Mouse (Mus musculus) neural tube, embryonic 14.5 days (tissue): Measurements from ENCODE around the gene Cklf. TPM values are rescaled to one million over a fixed set of nuclear protein-coding genes. Genes with fewer than 3 reads are reported as not detected.
"Not testable (repeated sequence)": the region's sequence is repeated elsewhere in the genome, so short reads cannot be mapped to it uniquely, and the experiment has no call there.

Experiments
- ATAC-seq: fragments of 200-750 bp; cut with Nextera tagmentation; 2 replicates; pipeline ENCODE4 v1.8.0; 2017; ENCODE audit warnings: low read depth, mild to moderate bottlenecking, moderate TSS enrichment, moderate library complexity
- H3K27ac ChIP-seq: fragments of 300-500 bp; sonication (generic); 2 replicates; pipeline ENCODE4 v1.5.1; 2014; ENCODE audit warnings: low read depth, mild to moderate bottlenecking, control low read depth, low read length, moderate library complexity, mixed read lengths
- H3K27me3 ChIP-seq: fragments of 300-500 bp; sonication (generic); 2 replicates; pipeline ENCODE4 v1.6.1; 2014; ENCODE audit warnings: low read length; ENCODE audit not compliant: control insufficient read depth, insufficient read depth
- H3K36me3 ChIP-seq: fragments of 300-500 bp; sonication (generic); 2 replicates; pipeline ENCODE4 v1.6.1; 2014; ENCODE audit warnings: low read length, mixed read lengths; ENCODE audit not compliant: control insufficient read depth, insufficient read depth
- H3K4me1 ChIP-seq: fragments of 300-500 bp; sonication (generic); 2 replicates; pipeline ENCODE4 v1.6.1; 2014; ENCODE audit warnings: low read length; ENCODE audit not compliant: control insufficient read depth, insufficient read depth
- H3K4me2 ChIP-seq: fragments of 300-500 bp; sonication (generic); 2 replicates; pipeline ENCODE4 v1.6.1; 2014; ENCODE audit warnings: mild to moderate bottlenecking, low read depth, low read length, control low read depth
- H3K4me3 ChIP-seq: fragments of 300-500 bp; sonication (generic); 2 replicates; pipeline ENCODE4 v1.5.1; 2014; ENCODE audit warnings: low read depth, low read length, control low read depth, mixed read lengths
- H3K9ac ChIP-seq: fragments of 300-500 bp; sonication (generic); replicated peaks from 2 replicates; pipeline ENCODE4 v1.6.1; 2014; ENCODE audit warnings: low read depth, mild to moderate bottlenecking, control low read depth, low read length, mixed read lengths
- H3K9me3 ChIP-seq: fragments of 300-500 bp; sonication (generic); 2 replicates; pipeline ENCODE4 v1.6.1; 2016; ENCODE audit warnings: low read length; ENCODE audit not compliant: control insufficient read depth
- WGBS: fragments of 180-500 bp; shearing (Covaris S2); extraction: QIAGEN DNeasy Blood & Tissue Kit; methylation state at CpG from one replicate; pipeline ENCODE4 v1.1.7; 2014; 5-methylcytosine and 5-hydroxymethylcytosine counted together
- polyA plus RNA-seq: library from polyadenylated mRNA; unstranded; fragments of >200 nt; fragmentation: Nextera tagmentation; extraction: Ambion mirVana; gene quantifications from 2 replicates; pipeline ENCODE4 v1.2.1, GENCODE M21; 2014

Cklf gene
- polyA plus RNA-seq, 1 experiment from 2014 or later: 31.1 TPM

GRCm38 (mm10) chr8:104249442-104249996, 1.1 kb upstream of the Cklf start:
- no peak overlapping the region for H3K27ac ChIP-seq
- H3K27me3 ChIP-seq: 0 out of 2 replicates have a peak, but pooled peaks cover 3% of the 10 kb centered on the region
- peaks cover 8% of the 10 kb centered on the region; the same call in 1 of the 2 replicates for H3K4me1 ChIP-seq
- no peak for ATAC-seq
- no peaks in the 10 kb centered on the region for H3K9me3 ChIP-seq
- H3K36me3 ChIP-seq: no peaks in the 10 kb centered on the region
- 88% methylated on average over 7 of the region's 7 CpGs for WGBS
- no peak overlapping the region for H3K4me2 ChIP-seq
- H3K4me3 ChIP-seq: no peak overlapping the region
- no peak overlapping the region for H3K9ac ChIP-seq

DNA sequence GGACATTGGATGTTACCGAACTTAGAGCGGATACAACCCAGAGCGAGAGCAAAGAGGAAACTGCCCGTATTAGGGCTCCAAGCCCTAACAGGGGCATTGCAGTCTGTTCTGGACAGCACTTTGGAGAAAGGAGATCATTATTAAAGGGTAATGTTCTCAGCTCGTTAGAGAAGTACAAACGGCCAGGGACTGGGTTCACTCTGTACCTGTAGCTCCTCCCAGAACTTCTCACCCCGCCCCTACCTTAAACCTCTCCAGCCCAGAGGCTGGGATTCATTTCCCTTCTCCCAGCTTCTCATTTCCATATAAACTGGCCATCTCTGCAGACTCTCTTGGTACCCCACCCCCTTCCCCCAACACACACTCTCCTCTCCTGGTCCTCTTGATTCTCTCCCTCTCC, 800 bp downstream of the Cklf start:
- H3K9me3 ChIP-seq: no peaks in the 10 kb centered on the region
- no peak for ATAC-seq
- WGBS: 0% methylated on average over 7 of the region's 7 CpGs
- H3K4me2 ChIP-seq: peak overlapping the region; percentile 66
- no peak overlapping the region for H3K27ac ChIP-seq
- 0 out of 2 replicates have a peak, but pooled peaks cover 3% of the 10 kb centered on the region for H3K27me3 ChIP-seq
- no peak overlapping the region; the same call in 1 of the 2 replicates for H3K9ac ChIP-seq
- H3K36me3 ChIP-seq: no peaks in the 10 kb centered on the region
- peak overlapping the region; percentile 55 for H3K4me3 ChIP-seq
- H3K4me1 ChIP-seq: peaks cover 8% of the 10 kb centered on the region; the same call in 1 of the 2 replicates

- H3K27ac ChIP-seq: no peak overlapping the region
- H3K36me3 ChIP-seq: 0 out of 2 replicates have a peak, but pooled peaks cover 2% of the 10 kb centered on the region
- H3K27me3 ChIP-seq: 0 out of 2 replicates have a peak, but pooled peaks cover 3% of the 10 kb centered on the region
- 92% methylated on average over 3 of the region's 3 CpGs for WGBS
- H3K9ac ChIP-seq: no peak overlapping the region
- no peak for ATAC-seq
- no peak overlapping the region for H3K4me3 ChIP-seq
- peaks cover under 1% of the 10 kb centered on the region; the same call in 1 of the 2 replicates for H3K4me1 ChIP-seq
- no peak overlapping the region for H3K4me2 ChIP-seq
- H3K9me3 ChIP-seq: no peaks in the 10 kb centered on the region
These were observed 2.4 kb downstream of the Cklf start for GRCm38 (mm10) chr8:104253016-104253415.

GRCm38 (mm10) chr8:104261802-104262201, 11.1 kb downstream of the Cklf start:
- not testable (repeated sequence) for H3K9ac ChIP-seq, H3K27ac ChIP-seq, H3K4me3 ChIP-seq, ATAC-seq, H3K9me3 ChIP-seq, H3K27me3 ChIP-seq, H3K36me3 ChIP-seq, H3K4me1 ChIP-seq, H3K4me2 ChIP-seq
- WGBS: 95% methylated on average over 5 of the region's 5 CpGs

- not testable (repeated sequence) for H3K36me3 ChIP-seq, ATAC-seq, H3K9ac ChIP-seq, H3K27me3 ChIP-seq, H3K9me3 ChIP-seq, H3K4me1 ChIP-seq, H3K4me3 ChIP-seq, H3K27ac ChIP-seq, H3K4me2 ChIP-seq
- 97% methylated on average over 22 of the region's 22 CpGs for WGBS
These were observed 13.7 kb downstream of the Cklf start for GRCm38 (mm10) chr8:104264271-104264935.

DNA sequence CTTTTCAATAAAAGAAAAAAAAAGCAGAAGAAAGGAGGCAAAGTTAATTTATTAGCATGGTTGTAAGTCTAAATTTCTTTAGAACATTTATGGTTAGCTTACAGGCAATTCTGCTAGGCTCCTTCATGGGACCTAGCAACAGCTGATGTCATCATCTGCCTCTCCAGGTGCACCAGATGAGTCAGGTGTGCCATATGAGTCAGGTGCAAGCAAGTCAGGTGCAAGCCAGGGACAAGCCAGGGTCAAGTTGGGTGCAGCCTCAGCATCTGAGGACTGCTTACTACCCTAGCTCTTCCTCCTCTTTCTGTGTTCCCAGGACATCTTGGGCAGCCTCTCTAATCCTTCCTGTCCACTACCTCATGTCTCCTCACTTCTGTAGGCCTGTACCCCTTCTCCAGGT, 17.7 kb downstream of the Cklf start:
- Histone ChIP-seq H3K4me1 (no peaks in the 10 kb centered on the region), H3K36me3 (no peaks in the 10 kb centered on the region), H3K9me3 (no peaks in the 10 kb centered on the region), H3K4me3 (no peak overlapping the region), H3K27me3 (no peaks in the 10 kb centered on the region), H3K9ac (no peak overlapping the region), H3K27ac (no peak overlapping the region), H3K4me2 (no peak overlapping the region)
- no peak for ATAC-seq

GRCm38 (mm10) chr8:104268937-104269440, 18.3 kb downstream of the Cklf start:
- no peak overlapping the region for H3K4me3 ChIP-seq
- no peaks in the 10 kb centered on the region for H3K9me3 ChIP-seq
- no peak overlapping the region for H3K9ac ChIP-seq
- no peaks in the 10 kb centered on the region for H3K27me3 ChIP-seq
- no peaks in the 10 kb centered on the region for H3K4me1 ChIP-seq
- ATAC-seq: no peak
- no peaks in the 10 kb centered on the region for H3K36me3 ChIP-seq
- no peak overlapping the region for H3K27ac ChIP-seq
- H3K4me2 ChIP-seq: no peak overlapping the region
- 79% methylated on average over 6 of the region's 6 CpGs for WGBS

- H3K9me3 ChIP-seq, H3K4me1 ChIP-seq, ATAC-seq, H3K27ac ChIP-seq, H3K36me3 ChIP-seq, H3K27me3 ChIP-seq, H3K4me3 ChIP-seq, H3K9ac ChIP-seq, H3K4me2 ChIP-seq: not testable (repeated sequence)
- 87% methylated on average over 12 of the region's 12 CpGs for WGBS
These were observed 42.4 kb downstream of the Cklf start, which contains the start of gene Cmtm2a for GRCm38 (mm10) chr8:104293081-104293480. Cmtm2a (minus strand) TSS chr8:104293181.

DNA sequence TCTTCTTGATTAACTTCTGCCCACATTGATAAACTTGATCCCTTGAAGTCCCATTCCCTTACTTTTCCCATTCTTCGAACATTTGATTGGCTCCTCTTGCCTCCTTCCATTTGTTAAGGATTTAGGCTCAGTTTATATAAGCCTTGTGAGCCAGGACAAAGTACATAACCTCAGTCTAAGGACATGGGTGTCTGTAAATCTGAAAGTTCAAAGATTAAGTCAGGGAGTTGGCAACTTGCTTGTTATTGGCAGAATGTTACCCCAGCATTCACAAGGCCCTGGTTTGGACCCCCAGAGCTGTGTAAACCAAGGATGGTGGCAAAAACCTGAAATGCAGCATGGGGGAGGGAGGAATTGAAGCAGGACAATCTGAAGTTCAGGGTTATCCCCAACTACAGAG, 43.7 kb downstream of the Cklf start:
- H3K4me3 ChIP-seq: no peak overlapping the region
- no peak overlapping the region for H3K4me2 ChIP-seq
- no peaks in the 10 kb centered on the region for H3K27me3 ChIP-seq
- ATAC-seq: no peak
- no peak overlapping the region for H3K9ac ChIP-seq
- H3K36me3 ChIP-seq: no peaks in the 10 kb centered on the region
- WGBS: 77% methylated on average over 1 of the region's 1 CpGs
- H3K4me1 ChIP-seq: no peaks in the 10 kb centered on the region
- no peaks in the 10 kb centered on the region for H3K9me3 ChIP-seq
- H3K27ac ChIP-seq: no peak overlapping the region
